Mouse (Mus musculus): Measurements from ENCODE around the gene Pbx1. TPM values are rescaled to one million over a fixed set of nuclear protein-coding genes. Genes with fewer than 3 reads are reported as not detected.

Pbx1 gene
- total and polyA plus RNA-seq, 3 experiments = 0.10 TPM; not detected in 2

DNA sequence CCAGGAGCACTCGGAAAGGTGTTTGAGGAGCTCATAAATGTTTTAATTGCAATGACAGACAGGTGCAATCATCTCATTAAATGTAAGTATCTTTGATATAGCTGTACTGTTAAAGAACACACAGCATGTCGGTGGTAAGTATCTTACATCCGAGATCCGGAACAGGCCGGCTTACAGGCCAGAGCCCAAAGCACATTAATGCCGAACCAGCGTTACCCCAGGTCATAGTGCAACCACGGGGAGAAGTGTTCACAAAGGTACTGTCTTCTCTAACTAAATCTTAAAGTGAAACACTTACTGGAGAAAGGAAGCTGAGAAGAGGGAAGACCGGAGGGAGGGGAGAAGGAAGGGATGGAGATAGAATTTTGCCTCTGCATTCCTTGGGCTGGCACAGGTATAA is 100.0 kb downstream of the Pbx1 start:
- Histone ChIP-seq H3K27ac (ENCODE audit: control insufficient read depth, low read depth, low read length) (no peak overlapping the region), H3K79me2 (ENCODE audit: control insufficient read depth, insufficient read depth, low read length, poor library complexity) (no peaks in the 10 kb centered on the region), H3K27me3 (ENCODE audit: control insufficient read depth in 1 of 2, insufficient read depth in 2 of 2, low read length in 2 of 2) (no peaks in the 10 kb centered on the region), H3K9ac (ENCODE audit: control insufficient read depth, low read depth, low read length, poor library complexity, severe bottlenecking) (no peak overlapping the region), H3K9me3 (replicated peaks; ENCODE audit: insufficient read depth, low read length) (no peaks in the 10 kb centered on the region), H3K4me3 (ENCODE audit: control insufficient read depth in 1 of 2, insufficient read depth in 1 of 2, low read depth in 2 of 2, low read length in 2 of 2) (no peak overlapping the region), H3K4me1 (ENCODE audit: control insufficient read depth in 1 of 2, insufficient read depth in 2 of 2, low read length in 2 of 2) (no peaks in the 10 kb centered on the region), H3K36me3 (ENCODE audit: control insufficient read depth in 1 of 2, insufficient read depth in 2 of 2, low read length in 2 of 2) (no peaks in the 10 kb centered on the region)
- no peak for TF ChIP-seq POLR2AphosphoS5 (IDR thresholded peaks at IDR 0.05; ENCODE audit: borderline replicate concordance, low read depth, low read length)
- no peak for TF ChIP-seq JUND (IDR thresholded peaks at IDR 0.05; ENCODE audit: low read depth, low read length)
- TF ChIP-seq HCFC1 (IDR thresholded peaks at IDR 0.05; ENCODE audit: low read depth, low read length) = no peak
- no peak for TF ChIP-seq E2F4 (IDR thresholded peaks at IDR 0.05; ENCODE audit: borderline replicate concordance, low read depth, low read length)
- no peak for TF ChIP-seq ZMIZ1 (IDR thresholded peaks at IDR 0.05; ENCODE audit: low read depth, low read length)
- no peak for TF ChIP-seq MAX (IDR thresholded peaks at IDR 0.05; ENCODE audit: low read length)
- no peak for TF ChIP-seq GATA1 (IDR thresholded peaks at IDR 0.05; ENCODE audit: low read depth, low read length)
- no peak for TF ChIP-seq TAL1 (IDR thresholded peaks at IDR 0.05; ENCODE audit: low read length)
- no peak for TF ChIP-seq USF2 (IDR thresholded peaks at IDR 0.05; ENCODE audit: borderline replicate concordance in 1 of 2, insufficient read depth in 1 of 2, low read depth in 1 of 2, low read length in 2 of 2)
- TF ChIP-seq NELFE (IDR thresholded peaks at IDR 0.05; ENCODE audit: low read depth, low read length) = no peak
- TF ChIP-seq UBTF (IDR thresholded peaks at IDR 0.05; ENCODE audit: borderline replicate concordance, insufficient read depth, low read depth, low read length) = no peak
- TF ChIP-seq SMC3 (IDR thresholded peaks at IDR 0.05; ENCODE audit: low read depth, low read length) = no peak
- no peak for TF ChIP-seq MXI1 (IDR thresholded peaks at IDR 0.05; ENCODE audit: low read depth, low read length)
- no peak for TF ChIP-seq RAD21 (IDR thresholded peaks at IDR 0.05; ENCODE audit: low read depth, low read length)
- no peak for TF ChIP-seq MAFK (IDR thresholded peaks at IDR 0.05; ENCODE audit: borderline replicate concordance, low read depth, low read length)
- TF ChIP-seq CHD2 (IDR thresholded peaks at IDR 0.05; ENCODE audit: low read length) = no peak
- no peak for DNase-seq (ENCODE audit: low read depth, low spot score)

DNA sequence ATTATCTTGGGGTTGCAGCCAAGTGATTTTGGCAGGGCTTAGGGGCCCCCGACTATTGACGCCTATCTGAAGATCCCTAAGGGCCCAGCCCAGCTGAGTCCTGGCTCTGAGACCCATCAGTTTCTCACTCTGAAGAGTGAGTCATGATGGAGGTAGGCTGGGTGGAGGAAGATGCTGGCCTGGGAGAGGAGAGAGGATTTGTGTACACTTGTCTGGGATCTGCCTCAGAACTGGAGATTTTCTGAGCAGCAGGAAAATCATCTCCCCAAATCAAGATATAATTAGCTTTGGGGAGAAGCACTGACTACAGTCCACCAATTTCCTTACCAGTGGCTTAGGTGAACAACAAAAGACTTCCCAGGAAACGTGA is 103.8 kb downstream of the Pbx1 start:
- no peaks in the 10 kb centered on the region for H3K79me2 ChIP-seq (ENCODE audit: control insufficient read depth, insufficient read depth, low read length, poor library complexity)
- H3K27ac ChIP-seq (ENCODE audit: control insufficient read depth, low read depth, low read length) = no peak overlapping the region
- H3K9ac ChIP-seq (ENCODE audit: control insufficient read depth, low read depth, low read length, poor library complexity, severe bottlenecking) = no peak overlapping the region
- TF ChIP-seq ZKSCAN1 (IDR thresholded peaks at IDR 0.05; ENCODE audit: low read depth, low read length) (no peak), TAL1 (IDR thresholded peaks at IDR 0.05; ENCODE audit: low read length) (no peak), POLR2AphosphoS5 (IDR thresholded peaks at IDR 0.05; ENCODE audit: borderline replicate concordance, low read depth, low read length) (no peak), GATA1 (IDR thresholded peaks at IDR 0.05; ENCODE audit: low read depth, low read length) (no peak), E2F4 (IDR thresholded peaks at IDR 0.05; ENCODE audit: borderline replicate concordance, low read depth, low read length) (no peak), ELF1 (IDR thresholded peaks at IDR 0.05; ENCODE audit: low read depth, low read length) (no peak)
- H3K4me1 ChIP-seq (ENCODE audit: control insufficient read depth in 1 of 2, insufficient read depth in 2 of 2, low read length in 2 of 2) = peaks cover 0 to 3% of the 10 kb centered on the region in 2 experiments; a peak in 2 of 4 replicates
- peaks cover 0 to 2% of the 10 kb centered on the region in 2 experiments; a peak in 1 of 4 replicates for H3K36me3 ChIP-seq (ENCODE audit: control insufficient read depth in 1 of 2, insufficient read depth in 2 of 2, low read length in 2 of 2)
- no peak for DNase-seq (ENCODE audit: low read depth, low spot score)
- H3K27me3 ChIP-seq (ENCODE audit: control insufficient read depth in 1 of 2, insufficient read depth in 2 of 2, low read length in 2 of 2) = no peaks in the 10 kb centered on the region
- H3K4me3 ChIP-seq (ENCODE audit: control insufficient read depth in 1 of 2, insufficient read depth in 1 of 2, low read depth in 2 of 2, low read length in 2 of 2) = no peak overlapping the region
- no peaks in the 10 kb centered on the region for H3K9me3 ChIP-seq (replicated peaks; ENCODE audit: insufficient read depth, low read length)

Data from MEL (cell line).